Mouse (Mus musculus) thymus, adult 2 months (tissue): Measurements from ENCODE around the gene Themis.

Experiments
- CTCF ChIP-seq: fragments of 200-500 bp; IDR thresholded peaks from 2 replicates; pipeline ENCODE4 v1.5.1; 2012; ENCODE audit warnings: mild to moderate bottlenecking, control low read depth, low read length, moderate library complexity, borderline replicate concordance; ENCODE audit not compliant: control insufficient read depth, poor library complexity, insufficient read depth; ENCODE audit errors: extremely low read depth
- POLR2A ChIP-seq: fragments of 200-500 bp; IDR thresholded peaks from 2 replicates; pipeline ENCODE4 v1.6.1; 2012; ENCODE audit warnings: mild to moderate bottlenecking, low read length, control low read depth, moderate library complexity; ENCODE audit not compliant: control insufficient read depth, poor library complexity, insufficient read depth; ENCODE audit errors: extremely low read depth

GRCm38 (mm10) chr10:28816160-28816559 is 148.0 kb downstream of the Themis start:
- TF ChIP-seq POLR2A (no peak), CTCF (no peak)
